Mouse (Mus musculus) kidney, adult 2 months (tissue): ENCODE measurements at regions not wholly inside any gene's neighbourhood (a gene's known extent, or its start where the extent isn't known, plus 50 kb on each side); places are given as distances from the start of the nearest gene placed in this dataset.

ENCODE experiments used
- CTCF ChIP-seq: fragments of 200-500 bp; conservative IDR thresholded peaks from 2 replicates; pipeline ENCODE4 v1.5.1; 2011; ENCODE audit warnings: low read depth, mild to moderate bottlenecking, control low read depth, low read length, moderate library complexity, mixed read lengths; ENCODE audit not compliant: insufficient read depth, insufficient read length
- POLR2A ChIP-seq: fragments of 200-500 bp; IDR thresholded peaks from one replicate; pipeline ENCODE4 v1.6.1; 2011; ENCODE audit warnings: low read depth, low read length, control low read depth

GRCm38 (mm10) chr15:91928511-91928910 is 90.4 kb downstream of the Smgc start:
- no peak for TF ChIP-seq POLR2A
- no peak for TF ChIP-seq CTCF
